Mouse (Mus musculus) intestine, embryonic 14.5 days (tissue): Measurements from ENCODE around the gene Vmn2r67. TPM values are rescaled to one million over a fixed set of nuclear protein-coding genes. Genes with fewer than 3 reads are reported as not detected.
"Not testable (repeated sequence)": the region's sequence is repeated elsewhere in the genome, so short reads cannot be mapped to it uniquely, and the experiment has no call there.

Experiments used
- ATAC-seq: fragments of 200-750 bp; cut with Nextera tagmentation; replicated peaks from 2 replicates; pipeline ENCODE4 v1.8.0; 2017; ENCODE audit warnings: low read depth, moderate number of reproducible peaks, moderate TSS enrichment, moderate library complexity; ENCODE audit not compliant: low FRiP score, low TSS enrichment
- DNase-seq: peaks from one replicate; pipeline ENCODE4 v3.0.0-alpha.2; 2018; ENCODE audit warnings: low spot score
- H3K27ac ChIP-seq: fragments of 300-500 bp; sonication (generic); 2 replicates; pipeline ENCODE4 v1.5.1; 2014; ENCODE audit warnings: low read depth, mild to moderate bottlenecking, control low read depth
- H3K27me3 ChIP-seq: fragments of 300-500 bp; sonication (generic); replicated peaks from 2 replicates; pipeline ENCODE4 v1.6.1; 2014; ENCODE audit warnings: low read length, control low read depth; ENCODE audit not compliant: control insufficient read depth, insufficient read depth
- H3K36me3 ChIP-seq: fragments of 300-500 bp; sonication (generic); 2 replicates; pipeline ENCODE4 v1.6.1; 2014; ENCODE audit warnings: low read length, control low read depth; ENCODE audit not compliant: control insufficient read depth, insufficient read depth
- H3K4me1 ChIP-seq: fragments of 300-500 bp; sonication (generic); replicated peaks from 2 replicates; pipeline ENCODE4 v1.6.1; 2014; ENCODE audit warnings: low read length, control low read depth, mixed read lengths; ENCODE audit not compliant: control insufficient read depth, insufficient read depth
- H3K4me2 ChIP-seq: fragments of 300-500 bp; sonication (generic); 2 replicates; pipeline ENCODE4 v1.6.1; 2014; ENCODE audit warnings: low read length
- H3K4me3 ChIP-seq: fragments of 300-500 bp; sonication (generic); 2 replicates; pipeline ENCODE4 v1.5.1; 2014; ENCODE audit warnings: low read depth, low read length, control low read depth, mixed read lengths
- H3K9ac ChIP-seq: fragments of 300-500 bp; sonication (generic); 2 replicates; pipeline ENCODE4 v1.6.1; 2014; ENCODE audit warnings: mild to moderate bottlenecking, low read length
- H3K9me3 ChIP-seq: fragments of 300-500 bp; sonication (generic); 2 replicates; pipeline ENCODE4 v1.6.1; 2016; ENCODE audit warnings: low read length, control low read depth; ENCODE audit not compliant: control insufficient read depth
- WGBS: fragments of 180-500 bp; shearing (Covaris S2); extraction: QIAGEN DNeasy Blood & Tissue Kit; methylation state at CpG from one replicate; pipeline ENCODE4 v1.1.7; 2014; 5-methylcytosine and 5-hydroxymethylcytosine counted together
- polyA plus RNA-seq: library from polyadenylated mRNA; unstranded; fragments of >200 nt; fragmentation: Nextera tagmentation; extraction: Ambion mirVana; gene quantifications from 2 replicates; pipeline ENCODE4 v1.2.1, GENCODE M21; 2014

The Vmn2r67 gene
- not detected in 2 replicates for polyA plus RNA-seq

- WGBS = 85% methylated on average over 3 of the region's 3 CpGs
- ATAC-seq (no peak), DNase-seq (no peak)
- H3K4me2 ChIP-seq = no peak within 1 kb of the TSS
- H3K4me3 ChIP-seq = no peak within 1 kb of the TSS
- H3K27ac ChIP-seq = no peak within 1 kb of the TSS
- H3K4me1 ChIP-seq = no peaks in the 10 kb centered on the region
- H3K9ac ChIP-seq = no peak within 1 kb of the TSS
- no peaks in the 10 kb centered on the region for H3K36me3 ChIP-seq
- H3K9me3 ChIP-seq = no peaks in the 10 kb centered on the region
- H3K27me3 ChIP-seq = no peaks in the 10 kb centered on the region
Measured at GRCm38 (mm10) chr7:85155898-85156297, at the start of gene Vmn2r67. Gene Vmn2r67 (minus strand): TSS chr7:85155998.

GRCm38 (mm10) chr7:85104531-85104930 is 51.3 kb downstream of the Vmn2r67 start:
- not testable (repeated sequence) for H3K9ac ChIP-seq, DNase-seq, H3K4me2 ChIP-seq, H3K27me3 ChIP-seq, H3K4me1 ChIP-seq, H3K27ac ChIP-seq, H3K9me3 ChIP-seq, ATAC-seq, H3K36me3 ChIP-seq, H3K4me3 ChIP-seq
- WGBS = 46% methylated on average over 2 of the region's 2 CpGs

Other genes starting within 250 kb of the Vmn2r67 start
- not detected in 2 replicates for gene Vmn2r65, start 191.9 kb downstream of the Vmn2r67 start, polyA plus RNA-seq
- not detected in 2 replicates for gene Vmn2r66, start 143.7 kb downstream of the Vmn2r67 start, polyA plus RNA-seq
- not detected in 2 replicates for gene Vmn2r68, start 81.8 kb upstream of the Vmn2r67 start, polyA plus RNA-seq